Mouse (Mus musculus): Measurements from ENCODE around the gene Erich3. TPM values are rescaled to one million over a fixed set of nuclear protein-coding genes. Genes with fewer than 3 reads are reported as not detected.

The Erich3 gene
- polyA plus RNA-seq, 1 experiment from 2014 or later = 2.7 TPM

DNA sequence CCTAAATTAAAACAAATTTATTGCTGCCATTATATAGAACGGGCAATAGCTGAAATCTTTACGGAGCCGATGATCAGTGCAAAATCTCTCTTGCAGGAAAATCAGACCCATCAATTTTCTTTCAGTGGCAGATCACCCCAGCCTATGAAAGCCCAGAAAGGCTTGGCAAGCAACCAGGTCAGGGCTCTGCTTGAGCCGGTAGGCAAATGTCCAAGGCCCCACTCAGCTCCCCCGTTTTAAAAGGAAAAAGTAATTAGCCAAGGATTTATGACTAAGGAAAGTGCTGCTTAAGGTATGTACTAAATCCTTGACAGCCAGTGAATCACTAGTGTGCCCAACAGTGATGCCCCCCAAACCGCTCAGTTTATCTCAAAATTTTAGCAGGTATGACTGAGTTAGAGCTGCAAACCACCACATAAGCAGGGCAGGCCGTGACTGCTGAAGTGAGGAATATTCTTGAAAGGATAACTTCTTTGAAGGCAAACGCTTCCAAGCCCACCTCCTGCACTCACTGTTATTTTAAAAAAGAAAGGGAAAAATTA lies 137.3 kb downstream of the Erich3 start:
- WGBS = 76% methylated on average over 8 of the region's 8 CpGs
- DNase-seq = peak; percentile 52
- 0 out of 2 replicates have a peak overlapping the region, but pooled peaks have one; percentile 5 for H3K27ac ChIP-seq (replicated peaks; ENCODE audit: low read depth, low read length)

DNA sequence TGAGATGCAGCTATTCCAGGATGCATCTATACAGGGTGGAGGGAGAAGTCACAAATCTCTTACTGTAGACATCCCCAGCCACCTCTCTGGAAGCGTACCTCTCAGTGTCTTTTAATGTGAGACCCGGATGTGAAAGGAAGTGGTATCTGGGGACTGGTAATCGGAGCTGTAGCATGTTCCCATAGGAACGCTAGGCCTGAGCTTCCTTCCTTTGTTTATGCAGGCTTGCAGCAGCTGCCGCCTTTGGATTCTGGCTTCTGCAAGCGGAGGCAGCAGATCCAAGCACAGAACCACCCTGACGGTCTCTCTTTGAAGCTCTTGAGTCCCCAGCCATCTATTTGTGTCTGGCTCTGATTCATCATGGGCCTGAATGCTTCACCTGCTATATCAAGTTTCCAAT lies 143.0 kb downstream of the Erich3 start:
- Histone ChIP-seq H3K4me3 (replicated peaks; ENCODE audit: low read depth, low read length) (no peak overlapping the region), H3K9ac (replicated peaks; ENCODE audit: low read length) (no peak overlapping the region), H3K9me3 (ENCODE audit: control insufficient read depth, low read length) (no peaks in the 10 kb centered on the region), H3K4me1 (ENCODE audit: control insufficient read depth, insufficient read depth, low read length) (peaks cover 23% of the 10 kb centered on the region), H3K4me2 (ENCODE audit: low read length) (no peak overlapping the region), H3K27ac (replicated peaks; ENCODE audit: low read depth, low read length) (peak overlapping the region; percentile 47), H3K36me3 (ENCODE audit: control insufficient read depth, insufficient read depth, low read length) (no peaks in the 10 kb centered on the region), H3K27me3 (ENCODE audit: control insufficient read depth, insufficient read depth, low read length) (no peaks in the 10 kb centered on the region)
- ATAC-seq (ENCODE audit: low FRiP score, low TSS enrichment) (peak; percentile 59; the same call in 1 of the 2 replicates), DNase-seq (peak; percentile 80)
- WGBS = 13% methylated on average over 7 of the region's 7 CpGs

More for the DNA sequence above, 137.3 kb downstream of the Erich3 start:
- Histone ChIP-seq H3K9ac (replicated peaks; ENCODE audit: low read length) (no peak overlapping the region), H3K4me1 (ENCODE audit: control insufficient read depth, insufficient read depth, low read length) (peaks cover 8% of the 10 kb centered on the region), H3K9me3 (ENCODE audit: control insufficient read depth, low read length) (no peaks in the 10 kb centered on the region), H3K4me3 (replicated peaks; ENCODE audit: low read depth, low read length) (no peak overlapping the region), H3K36me3 (ENCODE audit: control insufficient read depth, insufficient read depth, low read length) (no peaks in the 10 kb centered on the region), H3K4me2 (ENCODE audit: low read length) (no peak overlapping the region), H3K27me3 (ENCODE audit: control insufficient read depth, insufficient read depth, low read length) (no peaks in the 10 kb centered on the region)
- no peak; the same call in 1 of the 2 replicates for ATAC-seq (ENCODE audit: low FRiP score, low TSS enrichment)

DNA sequence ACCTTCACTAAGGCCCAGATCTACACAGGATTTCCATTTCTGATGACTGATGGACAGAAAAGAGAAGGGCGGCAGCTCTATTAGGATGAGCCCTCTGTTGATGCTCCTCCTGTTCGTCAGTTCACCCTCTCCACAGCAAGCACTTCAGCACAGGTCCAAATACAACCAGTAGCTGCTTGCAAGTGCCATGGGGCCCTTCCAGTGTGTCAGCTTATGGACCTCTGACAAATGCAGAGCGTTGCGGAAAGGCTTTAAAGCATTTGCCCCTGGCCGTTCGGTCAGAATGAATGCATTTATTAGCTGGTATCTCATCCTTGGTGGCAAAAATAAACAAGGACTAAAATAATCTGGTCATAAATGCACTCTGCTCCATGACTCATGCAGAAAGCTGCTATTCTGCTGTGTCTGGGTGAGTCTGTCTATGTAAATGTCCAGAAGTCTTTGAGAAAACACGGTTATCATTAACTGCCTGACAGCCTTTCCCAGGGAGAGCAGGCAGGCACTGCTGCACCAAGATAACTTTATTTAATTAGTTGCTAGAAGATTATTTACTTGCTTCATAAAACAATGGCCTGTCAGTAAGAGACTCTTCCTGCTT lies 146.7 kb downstream of the Erich3 start:
- peak overlapping the region; percentile 62 for H3K27ac ChIP-seq (replicated peaks; ENCODE audit: low read depth, low read length)
- peaks cover 23% of the 10 kb centered on the region for H3K4me1 ChIP-seq (ENCODE audit: control insufficient read depth, insufficient read depth, low read length)
- H3K36me3 ChIP-seq (ENCODE audit: control insufficient read depth, insufficient read depth, low read length) = no peaks in the 10 kb centered on the region
- 48% methylated on average over 7 of the region's 7 CpGs for WGBS
- no peaks in the 10 kb centered on the region for H3K27me3 ChIP-seq (ENCODE audit: control insufficient read depth, insufficient read depth, low read length)
- no peaks in the 10 kb centered on the region for H3K9me3 ChIP-seq (ENCODE audit: control insufficient read depth, low read length)
- ATAC-seq (ENCODE audit: low FRiP score, low TSS enrichment) (no peak), DNase-seq (peak; percentile 29)
- no peak overlapping the region for H3K4me2 ChIP-seq (ENCODE audit: low read length)
- H3K9ac ChIP-seq (replicated peaks; ENCODE audit: low read length) = no peak overlapping the region; the same call in 1 of the 2 replicates
- H3K4me3 ChIP-seq (replicated peaks; ENCODE audit: low read depth, low read length) = no peak overlapping the region

DNA sequence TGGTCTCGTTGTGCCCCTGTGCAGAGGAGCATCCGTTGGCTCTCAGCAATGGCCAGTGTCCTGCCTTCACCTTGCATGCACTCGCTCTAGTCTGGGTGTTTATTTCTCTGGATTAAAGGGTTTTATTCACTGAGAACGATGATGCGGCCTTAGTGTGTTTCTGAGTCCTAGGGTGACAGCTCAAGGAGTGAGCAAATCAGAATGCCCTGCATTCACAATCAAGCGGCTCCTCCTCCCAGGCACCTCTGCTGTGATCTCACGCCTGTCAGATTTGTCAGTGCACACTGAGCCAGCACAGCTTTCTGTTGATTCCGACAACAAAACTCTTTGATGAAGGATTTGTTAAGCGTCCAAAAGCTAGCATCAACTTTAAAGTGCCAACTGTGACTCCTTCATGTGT lies 147.6 kb downstream of the Erich3 start:
- 10% methylated on average over 9 of the region's 9 CpGs for WGBS
- H3K4me3 ChIP-seq (replicated peaks; ENCODE audit: low read depth, low read length) = no peak overlapping the region
- H3K9me3 ChIP-seq (ENCODE audit: control insufficient read depth, low read length) = no peaks in the 10 kb centered on the region
- H3K27me3 ChIP-seq (ENCODE audit: control insufficient read depth, insufficient read depth, low read length) = no peaks in the 10 kb centered on the region
- ATAC-seq (ENCODE audit: low FRiP score, low TSS enrichment) = no peak
- no peak overlapping the region; the same call in 1 of the 2 replicates for H3K9ac ChIP-seq (replicated peaks; ENCODE audit: low read length)
- peak overlapping the region; percentile 62 for H3K27ac ChIP-seq (replicated peaks; ENCODE audit: low read depth, low read length)
- peaks cover 26% of the 10 kb centered on the region for H3K4me1 ChIP-seq (ENCODE audit: control insufficient read depth, insufficient read depth, low read length)
- peak; percentile 64 for DNase-seq
- peak overlapping the region; percentile 15; the same call in 1 of the 2 replicates for H3K4me2 ChIP-seq (ENCODE audit: low read length)
- no peaks in the 10 kb centered on the region for H3K36me3 ChIP-seq (ENCODE audit: control insufficient read depth, insufficient read depth, low read length)

DNA sequence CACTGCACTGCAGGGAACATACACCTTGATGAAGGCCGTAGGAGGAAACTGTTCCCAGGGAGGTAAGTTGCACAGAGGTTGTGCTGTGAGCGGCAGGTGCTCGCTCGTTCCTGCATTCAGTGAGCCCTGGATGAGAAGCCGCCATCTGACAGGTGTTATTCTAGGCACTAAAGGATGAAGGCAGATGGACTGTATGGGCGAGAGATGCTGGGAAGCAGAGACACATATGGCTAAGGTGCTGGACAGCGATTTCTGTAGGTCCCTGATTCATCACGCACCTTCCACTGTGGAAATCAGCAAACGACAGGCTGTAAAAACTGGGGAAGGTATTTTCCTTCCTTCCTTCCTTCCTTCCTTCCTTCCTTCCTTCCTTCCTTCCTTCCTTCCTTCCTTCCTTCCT lies 148.2 kb downstream of the Erich3 start:
- DNase-seq (no peak), ATAC-seq (ENCODE audit: low FRiP score, low TSS enrichment) (no peak)
- no peak overlapping the region for H3K27ac ChIP-seq (replicated peaks; ENCODE audit: low read depth, low read length)
- no peak overlapping the region for H3K9ac ChIP-seq (replicated peaks; ENCODE audit: low read length)
- 71% methylated on average over 9 of the region's 9 CpGs for WGBS
- no peaks in the 10 kb centered on the region for H3K36me3 ChIP-seq (ENCODE audit: control insufficient read depth, insufficient read depth, low read length)
- no peaks in the 10 kb centered on the region for H3K9me3 ChIP-seq (ENCODE audit: control insufficient read depth, low read length)
- H3K4me1 ChIP-seq (ENCODE audit: control insufficient read depth, insufficient read depth, low read length) = peaks cover 26% of the 10 kb centered on the region
- H3K4me3 ChIP-seq (replicated peaks; ENCODE audit: low read depth, low read length) = no peak overlapping the region
- H3K4me2 ChIP-seq (ENCODE audit: low read length) = no peak overlapping the region
- no peaks in the 10 kb centered on the region for H3K27me3 ChIP-seq (ENCODE audit: control insufficient read depth, insufficient read depth, low read length)

DNA sequence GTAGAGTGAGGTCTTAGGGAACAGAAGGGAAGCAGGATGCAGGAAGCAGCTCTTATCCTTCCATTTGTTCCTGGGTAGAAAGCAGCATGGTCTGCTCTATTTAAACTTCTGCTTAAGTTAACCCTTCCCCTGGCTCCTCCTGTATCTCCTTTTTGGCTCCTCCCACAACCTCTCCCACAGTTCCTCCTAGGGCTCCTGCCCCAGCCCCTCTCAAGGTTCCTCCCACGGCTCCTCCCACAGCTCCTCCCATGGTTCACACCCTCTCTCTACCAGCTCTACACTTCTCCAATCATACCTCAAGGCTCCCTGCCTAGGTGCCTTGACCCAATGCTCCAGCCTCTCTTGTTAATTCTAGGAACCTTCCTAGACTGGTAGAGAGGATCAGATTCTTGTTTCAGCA lies 149.2 kb downstream of the Erich3 start:
- WGBS = 65% methylated on average over 1 of the region's 1 CpGs
- DNase-seq (no peak), ATAC-seq (ENCODE audit: low FRiP score, low TSS enrichment) (no peak)
- Histone ChIP-seq H3K4me3 (replicated peaks; ENCODE audit: low read depth, low read length) (no peak overlapping the region), H3K4me1 (ENCODE audit: control insufficient read depth, insufficient read depth, low read length) (peaks cover 31% of the 10 kb centered on the region), H3K4me2 (ENCODE audit: low read length) (no peak overlapping the region), H3K9me3 (ENCODE audit: control insufficient read depth, low read length) (no peaks in the 10 kb centered on the region), H3K27ac (replicated peaks; ENCODE audit: low read depth, low read length) (no peak overlapping the region), H3K9ac (replicated peaks; ENCODE audit: low read length) (no peak overlapping the region), H3K27me3 (ENCODE audit: control insufficient read depth, insufficient read depth, low read length) (no peaks in the 10 kb centered on the region), H3K36me3 (ENCODE audit: control insufficient read depth, insufficient read depth, low read length) (no peaks in the 10 kb centered on the region)

DNA sequence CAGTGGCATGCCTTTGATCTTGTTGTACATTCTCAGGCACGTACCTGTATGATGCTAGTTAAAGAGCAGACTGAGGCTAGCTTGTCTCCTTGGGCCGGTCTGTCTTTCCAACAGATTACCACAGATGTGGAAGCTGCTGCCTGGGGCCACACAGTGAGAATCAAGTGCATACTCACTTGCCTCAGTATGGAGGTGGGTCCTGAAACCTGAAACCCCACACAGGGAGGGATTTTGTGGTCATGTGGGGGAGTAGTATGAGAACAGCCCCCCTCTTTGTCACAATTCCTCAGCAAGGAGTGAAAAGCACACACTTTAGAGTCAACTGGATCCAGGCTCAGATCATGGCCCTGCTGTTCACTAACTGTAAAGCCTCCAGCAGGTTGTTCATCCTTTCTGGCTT lies 151.9 kb downstream of the Erich3 start:
- 63% methylated on average over 2 of the region's 2 CpGs for WGBS
- ATAC-seq (ENCODE audit: low FRiP score, low TSS enrichment) = no peak
- H3K9ac ChIP-seq (replicated peaks; ENCODE audit: low read length) = no peak overlapping the region
- H3K9me3 ChIP-seq (ENCODE audit: control insufficient read depth, low read length) = no peaks in the 10 kb centered on the region
- DNase-seq = no peak
- H3K27ac ChIP-seq (replicated peaks; ENCODE audit: low read depth, low read length) = peak overlapping the region; percentile 76
- H3K4me3 ChIP-seq (replicated peaks; ENCODE audit: low read depth, low read length) = no peak overlapping the region
- H3K4me1 ChIP-seq (ENCODE audit: control insufficient read depth, insufficient read depth, low read length) = peaks cover 27% of the 10 kb centered on the region
- H3K27me3 ChIP-seq (ENCODE audit: control insufficient read depth, insufficient read depth, low read length) = no peaks in the 10 kb centered on the region
- H3K4me2 ChIP-seq (ENCODE audit: low read length) = no peak overlapping the region
- no peaks in the 10 kb centered on the region for H3K36me3 ChIP-seq (ENCODE audit: control insufficient read depth, insufficient read depth, low read length)

DNA sequence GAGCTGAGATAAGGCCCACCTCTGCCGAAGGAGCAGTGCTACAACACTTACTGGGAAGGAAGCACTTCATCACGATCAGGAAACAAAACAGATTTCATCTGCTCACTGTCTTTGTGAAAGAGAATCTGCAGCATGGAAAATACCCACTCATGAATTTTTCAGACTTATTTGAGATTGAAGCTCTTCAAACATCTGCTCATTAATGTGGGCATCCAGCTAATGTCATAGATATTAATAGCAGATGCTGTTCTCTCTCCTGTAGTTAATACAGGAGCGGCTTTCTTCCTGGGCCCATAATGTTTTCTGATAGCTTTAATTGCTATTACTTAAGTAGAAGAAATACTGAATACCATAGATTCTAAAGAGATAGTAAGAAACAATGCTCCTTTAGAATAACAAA lies 152.6 kb downstream of the Erich3 start:
- peak overlapping the region; percentile 76 for H3K27ac ChIP-seq (replicated peaks; ENCODE audit: low read depth, low read length)
- H3K36me3 ChIP-seq (ENCODE audit: control insufficient read depth, insufficient read depth, low read length) = no peaks in the 10 kb centered on the region
- peaks cover 23% of the 10 kb centered on the region for H3K4me1 ChIP-seq (ENCODE audit: control insufficient read depth, insufficient read depth, low read length)
- ATAC-seq (ENCODE audit: low FRiP score, low TSS enrichment) = no peak
- WGBS = 63% methylated on average over 3 of the region's 3 CpGs
- H3K27me3 ChIP-seq (ENCODE audit: control insufficient read depth, insufficient read depth, low read length) = no peaks in the 10 kb centered on the region
- H3K9ac ChIP-seq (replicated peaks; ENCODE audit: low read length) = no peak overlapping the region
- no peaks in the 10 kb centered on the region for H3K9me3 ChIP-seq (ENCODE audit: control insufficient read depth, low read length)
- no peak overlapping the region for H3K4me3 ChIP-seq (replicated peaks; ENCODE audit: low read depth, low read length)
- peak; percentile 30 for DNase-seq
- no peak overlapping the region for H3K4me2 ChIP-seq (ENCODE audit: low read length)

All from midbrain, embryonic 14.5 days (tissue).